Mouse (Mus musculus): ENCODE measurements at regions not wholly inside any gene's neighbourhood (a gene's known extent, or its start where the extent isn't known, plus 50 kb on each side); places are given as distances from the start of the nearest gene placed in this dataset.

DNA sequence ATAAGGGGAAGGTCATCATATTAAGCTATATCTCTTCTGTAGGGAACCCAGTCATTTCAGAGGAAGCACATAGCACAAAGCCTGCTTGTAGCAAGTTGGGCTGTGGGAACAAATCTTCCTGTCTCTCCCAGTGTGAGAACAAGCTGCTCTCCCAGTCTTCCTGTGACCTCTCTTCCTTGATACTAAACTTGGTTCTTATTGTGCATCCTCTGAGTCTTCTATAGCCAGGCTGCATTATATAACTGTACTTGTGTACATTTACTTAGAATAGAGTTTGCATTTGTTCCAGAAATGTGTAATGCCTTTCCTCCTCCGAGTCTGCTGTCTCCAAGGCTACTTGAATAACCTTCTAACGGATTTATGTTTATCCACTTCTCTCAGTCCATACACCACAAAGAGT is 1021.7 kb downstream of the Brinp1 start:
- H3K27ac ChIP-seq (replicated peaks) = no peak overlapping the region
- no peaks in the 10 kb centered on the region for H3K36me3 ChIP-seq (ENCODE audit: control insufficient read depth, insufficient read depth, low read length)
- H3K4me3 ChIP-seq (ENCODE audit: low read depth, low read length) = no peak overlapping the region
- no peaks in the 10 kb centered on the region for H3K4me1 ChIP-seq (replicated peaks; ENCODE audit: control insufficient read depth, insufficient read depth)
- TF ChIP-seq EP300 (optimal IDR thresholded peaks at IDR 0.05) = no peak
- no peak for TF ChIP-seq CTCF (IDR thresholded peaks at IDR 0.05; ENCODE audit: low read depth)
- H3K9me3 ChIP-seq (ENCODE audit: control insufficient read depth, low read length) = no peaks in the 10 kb centered on the region
- no peak for DNase-seq (ENCODE audit: low spot score)
- H3K9ac ChIP-seq (ENCODE audit: low read length) = no peak overlapping the region
- 65% methylated on average over 2 of the region's 2 CpGs for WGBS
- no peak for ATAC-seq (ENCODE audit: low FRiP score, low TSS enrichment)
- H3K4me2 ChIP-seq (replicated peaks; ENCODE audit: low read depth) = no peak overlapping the region
- no peaks in the 10 kb centered on the region for H3K27me3 ChIP-seq (ENCODE audit: control insufficient read depth, insufficient read depth, low read length)

DNA sequence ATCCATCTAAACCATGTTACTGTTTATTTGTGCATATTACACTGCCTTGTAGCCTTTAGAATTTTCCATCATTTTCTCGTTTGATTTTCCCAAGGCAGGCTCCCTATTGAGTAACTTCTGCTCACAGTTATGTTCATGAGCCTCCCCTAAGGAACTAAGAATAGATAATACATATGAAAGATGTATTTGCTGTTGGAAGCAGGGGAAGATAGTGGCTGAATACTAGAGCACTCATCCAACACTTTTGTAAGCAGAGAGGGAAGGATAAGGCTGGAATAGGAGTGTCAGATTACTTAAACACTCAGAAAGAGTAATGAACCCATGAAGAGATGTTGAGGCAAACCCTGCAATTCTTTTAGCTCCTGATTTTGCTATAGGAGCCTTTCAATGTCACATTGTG is 1055.1 kb downstream of the Brinp1 start:
- ATAC-seq (ENCODE audit: low FRiP score, low TSS enrichment) (no peak), DNase-seq (ENCODE audit: low spot score) (no peak)
- Histone ChIP-seq H3K4me1 (replicated peaks; ENCODE audit: control insufficient read depth, insufficient read depth) (no peaks in the 10 kb centered on the region), H3K9me3 (ENCODE audit: control insufficient read depth, low read length) (no peaks in the 10 kb centered on the region), H3K9ac (ENCODE audit: low read length) (no peak overlapping the region), H3K4me2 (replicated peaks; ENCODE audit: low read depth) (no peak overlapping the region), H3K27me3 (ENCODE audit: control insufficient read depth, insufficient read depth, low read length) (no peaks in the 10 kb centered on the region), H3K36me3 (ENCODE audit: control insufficient read depth, insufficient read depth, low read length) (no peaks in the 10 kb centered on the region), H3K27ac (replicated peaks) (no peak overlapping the region), H3K4me3 (ENCODE audit: low read depth, low read length) (no peak overlapping the region)
- no peak for TF ChIP-seq EP300 (optimal IDR thresholded peaks at IDR 0.05)
- no peak for TF ChIP-seq CTCF (IDR thresholded peaks at IDR 0.05; ENCODE audit: low read depth)
- 75% methylated on average over 1 of the region's 1 CpGs for WGBS

DNA sequence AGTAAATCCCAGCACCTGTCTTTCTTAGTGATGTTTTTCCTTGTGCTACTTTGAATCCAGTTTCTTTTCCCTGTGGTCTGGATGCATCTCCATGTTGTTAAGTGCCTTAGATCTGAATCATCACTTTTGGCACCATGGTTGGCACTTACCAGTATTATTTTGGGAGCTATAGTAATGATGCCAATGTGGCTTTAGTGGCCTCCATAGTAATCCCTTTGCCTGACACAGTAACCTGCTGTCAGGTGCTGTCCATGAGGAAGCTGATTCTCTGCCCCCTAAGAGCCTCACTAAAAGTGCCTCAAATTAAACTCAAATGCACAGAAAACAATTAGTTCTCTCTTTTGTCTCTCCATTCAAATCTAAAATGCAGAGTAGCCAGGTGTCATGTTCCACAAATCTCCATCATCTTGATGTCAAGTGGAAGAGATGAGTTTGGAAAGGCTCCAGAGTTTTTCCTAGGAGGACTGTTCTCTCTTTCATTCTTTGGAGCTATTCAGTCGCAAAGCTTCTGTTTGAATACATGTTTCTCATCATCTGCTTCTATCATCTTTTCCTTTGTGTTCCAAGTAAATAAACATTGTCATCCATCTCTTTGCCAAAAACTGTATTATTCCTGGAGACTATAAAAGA is 1062.1 kb downstream of the Brinp1 start:
- Histone ChIP-seq H3K9ac (ENCODE audit: low read length) (no peak overlapping the region), H3K36me3 (ENCODE audit: control insufficient read depth, insufficient read depth, low read length) (no peaks in the 10 kb centered on the region), H3K9me3 (ENCODE audit: control insufficient read depth, low read length) (no peaks in the 10 kb centered on the region), H3K4me3 (ENCODE audit: low read depth, low read length) (no peak overlapping the region), H3K27ac (replicated peaks) (no peak overlapping the region), H3K27me3 (ENCODE audit: control insufficient read depth, insufficient read depth, low read length) (no peaks in the 10 kb centered on the region), H3K4me2 (replicated peaks; ENCODE audit: low read depth) (no peak overlapping the region), H3K4me1 (replicated peaks; ENCODE audit: control insufficient read depth, insufficient read depth) (no peaks in the 10 kb centered on the region)
- WGBS = 76% methylated on average over 1 of the region's 1 CpGs
- ATAC-seq (ENCODE audit: low FRiP score, low TSS enrichment) (no peak), DNase-seq (ENCODE audit: low spot score) (no peak)
- TF ChIP-seq CTCF (IDR thresholded peaks at IDR 0.05; ENCODE audit: low read depth) = no peak

DNA sequence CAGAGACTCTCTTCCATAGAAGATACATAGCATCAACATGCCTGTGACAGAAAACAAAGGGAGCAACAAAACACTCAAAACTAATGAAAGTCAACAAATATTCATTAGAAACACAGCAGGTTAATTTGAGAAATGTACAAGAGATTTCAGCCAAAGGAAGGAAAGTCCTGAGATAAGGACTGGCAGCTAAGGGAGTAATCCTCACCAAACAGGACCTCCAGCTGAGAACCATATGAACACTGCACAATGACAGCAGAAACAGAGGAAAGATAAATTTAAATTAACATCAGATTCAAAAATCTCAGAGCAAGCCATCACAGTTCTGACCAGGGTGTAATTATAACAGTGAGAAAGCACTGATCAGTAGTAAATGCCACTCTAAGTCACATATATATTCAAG is 1060.6 kb downstream of the Tlr4 start:
- no peaks in the 10 kb centered on the region for H3K36me3 ChIP-seq (ENCODE audit: control insufficient read depth, insufficient read depth, low read length)
- H3K4me1 ChIP-seq (replicated peaks; ENCODE audit: control insufficient read depth, insufficient read depth) = no peaks in the 10 kb centered on the region
- H3K9me3 ChIP-seq (ENCODE audit: control insufficient read depth, low read length) = no peaks in the 10 kb centered on the region
- no peak overlapping the region for H3K4me3 ChIP-seq (ENCODE audit: low read depth, low read length)
- ATAC-seq (ENCODE audit: low FRiP score, low TSS enrichment) (no peak), DNase-seq (ENCODE audit: low spot score) (no peak)
- H3K9ac ChIP-seq (ENCODE audit: low read length) = no peak overlapping the region
- H3K27ac ChIP-seq (replicated peaks) = no peak overlapping the region
- H3K27me3 ChIP-seq (ENCODE audit: control insufficient read depth, insufficient read depth, low read length) = no peaks in the 10 kb centered on the region
- H3K4me2 ChIP-seq (replicated peaks; ENCODE audit: low read depth) = no peak overlapping the region
- TF ChIP-seq CTCF (IDR thresholded peaks at IDR 0.05; ENCODE audit: low read depth) (no peak), EP300 (optimal IDR thresholded peaks at IDR 0.05) (no peak)

- no peaks in the 10 kb centered on the region for H3K36me3 ChIP-seq (ENCODE audit: control insufficient read depth, insufficient read depth, low read length)
- no peaks in the 10 kb centered on the region for H3K4me1 ChIP-seq (replicated peaks; ENCODE audit: control insufficient read depth, insufficient read depth)
- H3K27me3 ChIP-seq (ENCODE audit: control insufficient read depth, insufficient read depth, low read length) = no peaks in the 10 kb centered on the region
- H3K27ac ChIP-seq (replicated peaks) = no peak overlapping the region
- no peak overlapping the region for H3K9ac ChIP-seq (ENCODE audit: low read length)
- ATAC-seq (ENCODE audit: low FRiP score, low TSS enrichment) = no peak
- H3K4me3 ChIP-seq (ENCODE audit: low read depth, low read length) = no peak overlapping the region
- no peak for DNase-seq (ENCODE audit: low spot score)
- no peak for TF ChIP-seq EP300 (optimal IDR thresholded peaks at IDR 0.05)
- TF ChIP-seq CTCF (IDR thresholded peaks at IDR 0.05; ENCODE audit: low read depth) = no peak
- H3K4me2 ChIP-seq (replicated peaks; ENCODE audit: low read depth) = no peak overlapping the region
- H3K9me3 ChIP-seq (ENCODE audit: control insufficient read depth, low read length) = no peaks in the 10 kb centered on the region
Measured at GRCm38 (mm10) chr4:67885204-67885603, 1057.8 kb downstream of the Tlr4 start.

GRCm38 (mm10) chr4:67862218-67862617 is 1034.8 kb downstream of the Tlr4 start:
- no peak overlapping the region for H3K4me2 ChIP-seq (replicated peaks; ENCODE audit: low read depth)
- no peaks in the 10 kb centered on the region for H3K4me1 ChIP-seq (replicated peaks; ENCODE audit: control insufficient read depth, insufficient read depth)
- no peak for DNase-seq (ENCODE audit: low spot score)
- WGBS = 75% methylated on average over 2 of the region's 2 CpGs
- H3K9ac ChIP-seq (ENCODE audit: low read length) = no peak overlapping the region
- H3K27me3 ChIP-seq (ENCODE audit: control insufficient read depth, insufficient read depth, low read length) = no peaks in the 10 kb centered on the region
- no peak overlapping the region for H3K27ac ChIP-seq (replicated peaks)
- H3K36me3 ChIP-seq (ENCODE audit: control insufficient read depth, insufficient read depth, low read length) = no peaks in the 10 kb centered on the region
- TF ChIP-seq CTCF (IDR thresholded peaks at IDR 0.05; ENCODE audit: low read depth) (no peak), EP300 (optimal IDR thresholded peaks at IDR 0.05) (no peak)
- no peaks in the 10 kb centered on the region for H3K9me3 ChIP-seq (ENCODE audit: control insufficient read depth, low read length)
- no peak overlapping the region for H3K4me3 ChIP-seq (ENCODE audit: low read depth, low read length)
- ATAC-seq (ENCODE audit: low FRiP score, low TSS enrichment) = no peak

Measured in stomach, postnatal 0 days (tissue).